Mouse (Mus musculus) neural tube, embryonic 12.5 days (tissue): Measurements from ENCODE around the gene Ypel1. TPM values are rescaled to one million over a fixed set of nuclear protein-coding genes. Genes with fewer than 3 reads are reported as not detected.

Experiments
- ATAC-seq: fragments of 200-750 bp; cut with Nextera tagmentation; 2 replicates; pipeline ENCODE4 v1.8.0; 2017; ENCODE audit warnings: low read depth, mild to moderate bottlenecking, moderate TSS enrichment, moderate library complexity; ENCODE audit not compliant: low FRiP score
- H3K27ac ChIP-seq: fragments of 300-500 bp; sonication (generic); 2 replicates; pipeline ENCODE4 v1.5.1; 2016
- H3K27me3 ChIP-seq: fragments of 300-500 bp; sonication (generic); replicated peaks from 2 replicates; pipeline ENCODE4 v1.6.1; 2016; ENCODE audit warnings: mild to moderate bottlenecking
- H3K36me3 ChIP-seq: fragments of 300-500 bp; sonication (generic); 2 replicates; pipeline ENCODE4 v1.6.1; 2016; ENCODE audit warnings: mild to moderate bottlenecking
- H3K4me1 ChIP-seq: fragments of 300-500 bp; sonication (generic); 2 replicates; pipeline ENCODE4 v1.6.1; 2016
- H3K4me2 ChIP-seq: fragments of 300-500 bp; sonication (generic); replicated peaks from 2 replicates; pipeline ENCODE4 v1.6.1; 2016; ENCODE audit warnings: mild to moderate bottlenecking
- H3K4me3 ChIP-seq: fragments of 300-500 bp; sonication (generic); 2 replicates; pipeline ENCODE4 v1.5.1; 2016
- H3K9ac ChIP-seq: fragments of 300-500 bp; sonication (generic); 2 replicates; pipeline ENCODE4 v1.6.1; 2016; ENCODE audit warnings: mild to moderate bottlenecking
- H3K9me3 ChIP-seq: fragments of 300-500 bp; sonication (generic); 2 replicates; pipeline ENCODE4 v1.6.1; 2016; ENCODE audit warnings: mild to moderate bottlenecking
- WGBS: fragments of 180-500 bp; shearing (Covaris S2); methylation state at CpG from one replicate; pipeline ENCODE4 v1.1.7; 2016; 5-methylcytosine and 5-hydroxymethylcytosine counted together
- microRNA counts: library from miRNA; unstranded; fragments of <30 nt; microRNA quantifications from one replicate; lab custom pipeline; 2017
- microRNA-seq: library from miRNA; unstranded; fragments of <30 nt; microRNA quantifications from one replicate; pipeline ENCODE4, GENCODE M21; 2017
- polyA plus RNA-seq: library from polyadenylated mRNA; unstranded; fragments of >200 nt; fragmentation: Nextera tagmentation; extraction: Ambion mirVana; gene quantifications from 2 replicates; pipeline ENCODE4 v1.2.1, GENCODE M21; 2016

Ypel1 gene
- polyA plus RNA-seq, 1 experiment from 2014 or later = 98.6 TPM

- no peak overlapping the region for H3K27ac ChIP-seq
- H3K4me2 ChIP-seq = peak overlapping the region; percentile 97
- H3K4me3 ChIP-seq = peak overlapping the region; percentile 81; the same call in 1 of the 2 replicates
- 39% methylated on average over 7 of the region's 7 CpGs for WGBS
- no peaks in the 10 kb centered on the region for H3K36me3 ChIP-seq
- peak overlapping the region; percentile 46 for H3K9ac ChIP-seq
- peaks cover 17% of the 10 kb centered on the region for H3K4me1 ChIP-seq
- H3K9me3 ChIP-seq = no peaks in the 10 kb centered on the region
- H3K27me3 ChIP-seq = no peaks in the 10 kb centered on the region
- no peak for ATAC-seq
These were observed 63.4 kb downstream of the Ypel1 start for GRCm38 (mm10) chr16:17132906-17133200.

MicroRNAs within 50 kb of the gene (microRNA counts, 519-probe panel; counts per million panel counts)
- microRNA mmu-miR-130b (lab: Ali Mortazavi, UCI) (6,150 counts per million, percentile 91 among the panel's probes with 10 or more counts), microRNA mmu-miR-301b (lab: Ali Mortazavi, UCI) (5,187 counts per million, percentile 85 among the panel's probes with 10 or more counts)

Small RNAs within 50 kb of the gene (microRNA-seq; reads per million reads assigned to microRNA genes)
- gene Mir130b = 5,372 reads per million, percentile 93 among the genes with 10 or more reads in this experiment
- gene Mir301b = 173 reads per million, percentile 59 among the genes with 10 or more reads in this experiment

Other genes with a start within 250 kb of the Ypel1 start
- 3.4 and 4.3 TPM in 2 replicates for gene Spag6l, start 240.2 kb upstream of the Ypel1 start, polyA plus RNA-seq
- gene Igll1, start 205.7 kb upstream of the Ypel1 start, polyA plus RNA-seq = 0.17 TPM in 1 of 2 replicates, not detected in the other
- 62.9 and 63.1 TPM in 2 replicates for gene Top3b, start 199.0 kb upstream of the Ypel1 start, polyA plus RNA-seq
- 0.66 and 1.9 TPM in 2 replicates for gene Vpreb1, start 198.9 kb upstream of the Ypel1 start, polyA plus RNA-seq
- gene Ppm1f, start 173.2 kb upstream of the Ypel1 start, polyA plus RNA-seq = 31.3 and 31.4 TPM in 2 replicates
- gene Mapk1, start 86.3 kb upstream of the Ypel1 start, polyA plus RNA-seq = 177 and 184 TPM in 2 replicates
- gene Ppil2, start 41.6 kb downstream of the Ypel1 start, polyA plus RNA-seq = 159 and 161 TPM in 2 replicates
- 66.0 and 66.3 TPM in 2 replicates for gene 2610318N02Rik, start 55.5 kb downstream of the Ypel1 start, polyA plus RNA-seq
- gene Sdf2l1, start 62.7 kb downstream of the Ypel1 start, polyA plus RNA-seq = 61.5 and 79.9 TPM in 2 replicates
- gene Ydjc, start 74.9 kb downstream of the Ypel1 start, polyA plus RNA-seq = 21.4 and 23.0 TPM in 2 replicates
- gene Ccdc116, start 77.5 kb downstream of the Ypel1 start, polyA plus RNA-seq = 1.4 and 1.5 TPM in 2 replicates
- 342 and 364 TPM in 2 replicates for gene Ube2l3, start 133.0 kb downstream of the Ypel1 start, polyA plus RNA-seq
- 1.8 and 2.1 TPM in 2 replicates for gene Rimbp3, start 138.9 kb downstream of the Ypel1 start, polyA plus RNA-seq
- 11.7 and 12.4 TPM in 2 replicates for gene Hic2, start 163.9 kb downstream of the Ypel1 start, polyA plus RNA-seq
- gene Tmem191c, start 206.4 kb downstream of the Ypel1 start, polyA plus RNA-seq = 22.8 and 23.1 TPM in 2 replicates